Comparison of ENCODE assay signal across 8 mouse cellular contexts in genomic region chr1:120115671-120116081, GRCm38 (mm10). TPM values are rescaled to one million over a fixed set of nuclear protein-coding genes. Genes with fewer than 3 reads are reported as not detected.
DNase-seq lines count a peak whose midpoint lies in the region; ATAC-seq and TF ChIP-seq lines count a peak whose summit lies in the region.

No protein-coding gene starts in this region.

- peak; percentile 91 for ATAC-seq in hindbrain, embryonic 16.5 days

- intact Hi-C loops in left cerebral cortex, postnatal 25 days (cut with DNase I), result no loop called here

- H3K9me3 ChIP-seq in hindbrain, embryonic 16.5 days (ENCODE audit: control insufficient read depth, low read length), result peaks cover 4% of the 10 kb centered on the region

- WGBS in hindbrain, embryonic 16.5 days, result 57% methylated on average over 9 of the region's 9 CpGs
- WGBS in small intestine, adult 2 months, result 28% methylated on average over 9 of the region's 9 CpGs

- peak overlapping the region; percentile 82 for H3K27ac ChIP-seq in hindbrain, embryonic 16.5 days (ENCODE audit: low read depth, low read length)
- peak overlapping the region; percentile 52 for H3K27ac ChIP-seq in small intestine, adult 2 months (ENCODE audit: insufficient read depth, low read depth, low read length)

- H3K4me1 ChIP-seq in hindbrain, embryonic 16.5 days (ENCODE audit: control insufficient read depth, insufficient read depth, low read depth, low read length), result peaks cover 14% of the 10 kb centered on the region
- peaks cover 18% of the 10 kb centered on the region for H3K4me1 ChIP-seq in small intestine, adult 2 months (ENCODE audit: control insufficient read depth, insufficient read depth, insufficient read length, low read length)

- no peaks in the 10 kb centered on the region for H3K27me3 ChIP-seq in hindbrain, embryonic 16.5 days (replicated peaks; ENCODE audit: control insufficient read depth, insufficient read depth, low read length)
- H3K27me3 ChIP-seq in small intestine, adult 2 months (ENCODE audit: control insufficient read depth, insufficient read depth, low read length), result no peaks in the 10 kb centered on the region

- H3K36me3 ChIP-seq in hindbrain, embryonic 16.5 days (ENCODE audit: control insufficient read depth, insufficient read depth, low read length), result peaks cover 24% of the 10 kb centered on the region
- H3K36me3 ChIP-seq in small intestine, adult 2 months (ENCODE audit: control insufficient read depth, insufficient read depth, low read length), result peaks cover 57% of the 10 kb centered on the region

- no peak overlapping the region for H3K4me2 ChIP-seq in hindbrain, embryonic 16.5 days (ENCODE audit: low read length)

- no peak for TF ChIP-seq CTCF in small intestine, adult 2 months (IDR thresholded peaks at IDR 0.05; ENCODE audit: extremely low read depth, insufficient read length, insufficient replicate concordance, low read depth, low read length)

- peak; percentile 51 to 85 for DNase-seq in adrenal gland, adult (ENCODE audit: inconsistent age in 2 of 2, low spot score in 1 of 2)
- DNase-seq in adrenal gland, postnatal 4 days (ENCODE audit: low spot score in 2 of 2), result no peak
- peak; percentile 80 to 86 for DNase-seq in cerebellum, adult 18-20 months
- DNase-seq in frontal cortex, postnatal 36 days (ENCODE audit: low spot score in 2 of 2), result peak; percentile 75 to 89
- DNase-seq in left cerebral cortex, postnatal 25 days (ENCODE audit: low spot score in 2 of 2), result peak; percentile 73 to 87
- no peak for DNase-seq in lung, postnatal 4 days

- H3K4me3 ChIP-seq in hindbrain, embryonic 16.5 days (ENCODE audit: low read length), result no peak overlapping the region
- H3K4me3 ChIP-seq in small intestine, adult 2 months (ENCODE audit: low read depth, low read length), result no peak overlapping the region

- H3K9ac ChIP-seq in hindbrain, embryonic 16.5 days (ENCODE audit: low read depth, low read length), result no peak overlapping the region

- TF ChIP-seq POLR2A in small intestine, adult 2 months (IDR thresholded peaks at IDR 0.05; ENCODE audit: low read depth, low read length), result no peak

RNA-seq across cellular contexts. Expression of gene Dbi, which starts 5.2 kb away (rescaled TPM):
- total RNA-seq in adrenal gland, postnatal 4 days (2021), result 100 to 1,000 TPM; 429 to 512 TPM
- 1,503 and 1,756 TPM in 2 replicates for polyA plus RNA-seq in hindbrain, embryonic 16.5 days (2015; fragmentation: Nextera tagmentation; extraction: Ambion mirVana)
- total RNA-seq in left cerebral cortex, postnatal 25 days (2021), result 100 to 1,000 TPM; 247 to 272 TPM
- 419 and 468 TPM in 2 replicates for polyA plus RNA-seq in small intestine, adult 2 months (2012; rRNA removed)

RNA-seq across cellular contexts. Expression of gene 3110009E18Rik, which starts 5.3 kb away (rescaled TPM):
- total RNA-seq in adrenal gland, postnatal 4 days (2021), result 10 to 100 TPM; 12.5 to 14.2 TPM
- 9.3 and 13.3 TPM in 2 replicates for polyA plus RNA-seq in hindbrain, embryonic 16.5 days (2015; fragmentation: Nextera tagmentation; extraction: Ambion mirVana)
- total RNA-seq in left cerebral cortex, postnatal 25 days (2021), result 1 to 10 TPM; 6.7 to 7.4 TPM
- polyA plus RNA-seq in small intestine, adult 2 months (2012; rRNA removed), result not detected in 2 replicates

RNA-seq across cellular contexts. Expression of gene Tmem37, which starts 41.8 kb away (rescaled TPM):
- total RNA-seq in adrenal gland, postnatal 4 days (2021), result 10 to 100 TPM; 17.5 to 18.5 TPM
- 7.7 and 10.1 TPM in 2 replicates for polyA plus RNA-seq in hindbrain, embryonic 16.5 days (2015; fragmentation: Nextera tagmentation; extraction: Ambion mirVana)
- 1 to 10 TPM; 1.2 to 1.3 TPM for total RNA-seq in left cerebral cortex, postnatal 25 days (2021)
- polyA plus RNA-seq in small intestine, adult 2 months (2012; rRNA removed), result 121 and 171 TPM in 2 replicates

Comparison
In these comparisons a context has a peak if more than half of its experiments do, and no peak if none do; other contexts are left out.
1. DNase-seq: peak in adrenal gland, adult (2 of 2), cerebellum, adult 18-20 months (2 of 2), frontal cortex, postnatal 36 days (2 of 2) and left cerebral cortex, postnatal 25 days (2 of 2); none in adrenal gland, postnatal 4 days (0 of 2) and lung, postnatal 4 days (0 of 2).
2. RNA of gene Tmem37, which starts 41.8 kb away (total RNA-seq): 17.5 to 18.5 TPM in adrenal gland, postnatal 4 days; 1.2 to 1.3 TPM in left cerebral cortex, postnatal 25 days; every median in the first group is over 4 times any median in the second.